Mouse (Mus musculus) ES-CJ7 (cell line): Measurements from ENCODE around the gene Slc7a6os.
"Not testable (repeated sequence)": the region's sequence is repeated elsewhere in the genome, so short reads cannot be mapped to it uniquely, and the experiment has no call there.

Experiments
- DNase-seq: peaks from one replicate; pipeline ENCODE4 v3.0.0; 2011; ENCODE audit warnings: low read depth, low spot score

Slc7a6os gene

DNA sequence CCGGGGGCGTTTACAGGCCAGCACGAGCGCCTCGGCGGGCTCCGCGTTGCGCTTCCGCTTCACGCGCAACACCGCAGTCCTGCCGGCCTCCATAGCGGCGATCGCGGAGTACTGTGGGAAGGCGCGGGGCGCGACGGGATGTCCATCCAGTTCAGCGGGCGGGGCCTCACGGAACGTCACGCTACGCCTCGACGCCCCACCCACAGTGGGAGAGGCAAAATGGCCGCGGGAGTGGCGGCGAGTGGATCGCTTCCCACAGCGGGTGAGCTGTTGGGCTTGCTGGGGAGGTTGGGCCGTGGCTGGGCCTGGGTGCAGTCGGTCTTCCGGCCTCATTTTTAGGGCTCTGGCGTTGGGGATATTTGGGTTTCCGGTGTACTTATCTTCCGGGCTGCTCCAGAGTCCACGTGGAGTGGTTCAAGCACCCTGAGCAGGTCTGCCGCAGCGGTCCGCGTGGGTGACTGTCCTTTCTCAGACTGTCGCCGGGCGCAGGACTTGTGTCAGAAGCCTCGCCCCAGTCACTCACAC, at the start of gene Slc7a6os, which contains the start of gene Prmt7:
TSS of gene Slc7a6os (minus strand) at position 115 of the 525 bp plus-strand sequence.
TSS of gene Prmt7 (plus strand) at position 116 of the 525 bp plus-strand sequence.
- peak; percentile 96 for DNase-seq

DNA sequence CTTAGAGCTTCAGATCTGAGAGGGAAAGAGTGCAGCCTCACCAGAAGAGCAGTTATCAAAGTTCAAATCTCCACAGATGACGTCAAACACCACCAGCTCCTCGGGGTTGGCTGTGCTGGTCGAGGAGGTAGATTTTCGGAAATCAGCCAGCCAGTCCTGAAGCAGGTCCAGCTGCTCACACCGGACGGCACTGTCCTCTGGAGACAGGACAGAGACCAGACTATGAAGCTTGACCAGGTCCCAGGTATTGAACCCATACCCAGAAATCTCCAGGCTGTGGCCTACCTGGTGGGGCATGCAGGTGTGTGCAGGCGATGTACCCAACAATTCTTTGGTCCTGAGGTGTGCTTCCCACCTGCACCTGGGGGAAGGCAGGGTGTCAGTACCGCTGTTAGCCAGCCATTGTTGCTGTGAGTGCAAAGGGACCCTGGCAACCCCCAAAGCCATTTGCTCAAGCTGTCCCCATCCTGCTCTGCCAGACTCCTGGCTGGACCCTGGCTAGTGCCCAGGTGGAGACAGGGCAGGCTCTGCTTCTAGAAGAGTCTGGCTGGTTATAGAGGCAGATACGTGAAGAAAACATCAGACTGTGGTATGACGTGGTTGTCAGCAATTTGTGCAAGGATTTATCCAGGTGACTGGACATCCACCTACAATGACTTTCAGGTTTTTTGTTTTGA, 49.0 kb upstream of the Slc7a6os start:
- DNase-seq, result no peak

DNA sequence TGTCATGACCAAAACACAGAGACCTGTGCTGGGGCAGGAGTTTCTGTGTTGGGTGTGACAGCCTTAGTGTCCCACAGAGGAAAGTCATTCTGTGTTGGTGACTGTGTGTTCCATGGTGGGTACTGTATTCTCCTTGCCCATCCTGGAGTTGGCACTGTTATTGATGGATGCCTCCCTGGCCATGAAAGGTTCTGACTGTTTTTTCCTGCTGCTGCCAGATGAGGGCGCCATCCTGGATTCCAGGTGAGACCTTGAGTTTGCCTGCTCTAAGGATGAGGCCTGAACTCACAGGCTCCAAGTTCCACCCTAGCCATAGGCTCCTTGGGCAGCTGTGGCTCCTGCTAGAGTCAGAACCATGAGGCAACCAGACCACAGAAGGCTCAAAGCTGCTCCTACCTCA, 47.4 kb upstream of the Slc7a6os start:
- DNase-seq, result peak; percentile 63

DNA sequence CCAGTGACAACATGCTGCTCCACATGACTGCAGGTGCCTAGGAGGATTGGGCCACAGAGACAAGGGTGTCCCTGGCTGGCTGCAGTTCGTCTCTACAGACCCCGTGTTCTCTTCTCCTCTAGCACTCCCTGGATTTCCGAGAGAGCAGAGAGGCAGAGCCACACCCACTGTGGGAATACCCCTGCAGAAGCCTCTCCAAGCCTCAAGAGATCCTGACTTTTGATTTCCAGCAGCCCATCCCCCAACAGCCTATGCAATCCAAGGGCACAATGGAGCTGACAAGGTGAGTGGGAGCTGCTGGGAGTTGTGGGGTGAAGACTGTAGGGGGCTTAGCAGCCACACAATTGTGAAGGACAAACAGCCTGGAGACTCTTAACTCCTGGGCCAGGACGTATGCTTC, 39.5 kb upstream of the Slc7a6os start:
- DNase-seq, result peak; percentile 83

DNA sequence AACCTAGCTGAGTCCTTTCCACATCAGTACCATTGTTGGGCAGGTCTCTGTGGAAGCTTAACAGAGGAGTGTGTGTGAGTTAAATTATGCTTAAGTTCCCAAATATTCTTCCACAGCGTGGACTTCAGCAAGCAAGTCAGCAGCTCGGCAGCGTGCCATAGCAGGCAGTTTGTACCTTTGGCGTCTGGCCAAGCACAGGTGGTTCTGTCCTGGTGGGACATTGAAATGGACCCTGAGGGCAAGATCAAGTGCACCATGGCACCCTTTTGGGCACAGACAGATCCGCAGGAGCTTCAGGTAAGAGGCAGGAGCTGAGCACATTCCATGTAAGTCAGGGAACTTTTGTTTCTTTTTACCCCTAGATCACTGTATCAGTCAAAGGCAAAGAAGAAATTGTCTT, 26.4 kb upstream of the Slc7a6os start:
- DNase-seq, result no peak

DNA sequence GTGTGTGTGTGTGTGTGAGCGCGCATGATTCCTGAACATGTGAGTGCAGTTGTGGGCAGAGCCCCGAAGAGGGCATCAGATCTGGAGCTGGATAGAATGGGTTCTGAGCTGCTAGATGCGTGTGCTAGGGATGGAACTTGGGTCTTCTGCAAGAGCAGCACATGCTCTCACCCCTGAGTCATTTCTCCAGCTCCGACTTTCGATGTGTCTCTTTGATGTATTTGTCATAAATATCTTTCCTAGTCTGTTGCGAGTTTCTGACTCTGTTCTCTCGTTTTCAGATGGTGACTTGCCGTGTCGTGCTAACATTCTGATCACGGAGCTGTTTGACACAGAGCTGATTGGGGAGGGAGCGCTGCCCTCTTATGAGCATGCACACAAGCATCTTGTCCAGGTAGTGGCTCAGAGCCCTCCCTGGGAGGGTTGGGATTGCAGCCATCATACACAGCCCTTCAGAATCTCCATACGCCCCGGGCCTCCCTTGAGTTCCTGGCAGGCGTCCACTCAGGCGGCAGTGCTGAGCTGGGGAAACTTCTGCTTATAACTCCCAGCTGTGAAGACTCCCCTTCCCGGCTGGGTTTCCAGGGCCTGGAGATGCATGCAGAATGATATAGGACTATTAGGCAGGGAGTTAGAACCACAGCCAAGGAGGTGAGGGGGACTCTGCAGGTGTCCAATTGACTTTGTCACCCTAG, 24.0 kb upstream of the Slc7a6os start:
- no peak for DNase-seq

DNA sequence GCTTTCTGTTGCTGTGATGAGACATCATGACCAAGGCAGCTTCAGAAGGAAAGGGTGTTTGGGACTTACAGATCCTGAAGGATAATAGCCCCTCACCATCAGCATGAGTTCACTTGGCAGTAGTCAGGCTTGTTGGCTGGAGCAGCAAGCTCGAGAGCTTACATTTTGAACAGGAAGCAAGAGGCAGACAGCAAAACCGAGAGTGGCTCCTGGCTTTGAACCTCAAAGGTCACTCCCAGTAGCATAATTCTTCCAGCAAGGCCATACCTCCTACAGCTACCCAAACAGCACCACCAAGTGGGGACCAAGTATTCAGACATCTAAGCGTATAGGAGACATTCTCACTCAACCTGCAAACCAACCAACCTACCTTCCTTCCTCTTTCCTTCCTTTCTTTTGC, 22.0 kb upstream of the Slc7a6os start:
- peak; percentile 34 for DNase-seq

DNA sequence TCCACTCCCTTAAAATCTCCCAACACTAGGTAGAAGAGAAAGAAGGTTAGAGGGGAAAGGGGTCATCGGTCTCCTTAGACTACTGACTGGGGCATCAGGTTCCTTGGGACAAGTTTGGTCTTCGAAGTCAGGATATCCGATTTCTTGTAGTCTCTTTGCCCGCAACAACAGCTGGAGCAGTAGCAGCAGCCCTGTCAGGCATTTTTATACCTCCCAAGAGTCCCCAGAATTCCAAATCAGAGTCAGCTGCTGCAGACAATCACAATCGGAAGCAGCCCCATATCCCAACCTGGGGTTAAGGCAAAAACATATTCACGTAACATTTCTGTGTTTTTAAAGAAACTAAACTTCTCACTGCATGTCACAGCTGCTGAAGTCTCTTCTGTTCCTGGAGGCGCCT, 20.8 kb upstream of the Slc7a6os start:
- no peak for DNase-seq

DNA sequence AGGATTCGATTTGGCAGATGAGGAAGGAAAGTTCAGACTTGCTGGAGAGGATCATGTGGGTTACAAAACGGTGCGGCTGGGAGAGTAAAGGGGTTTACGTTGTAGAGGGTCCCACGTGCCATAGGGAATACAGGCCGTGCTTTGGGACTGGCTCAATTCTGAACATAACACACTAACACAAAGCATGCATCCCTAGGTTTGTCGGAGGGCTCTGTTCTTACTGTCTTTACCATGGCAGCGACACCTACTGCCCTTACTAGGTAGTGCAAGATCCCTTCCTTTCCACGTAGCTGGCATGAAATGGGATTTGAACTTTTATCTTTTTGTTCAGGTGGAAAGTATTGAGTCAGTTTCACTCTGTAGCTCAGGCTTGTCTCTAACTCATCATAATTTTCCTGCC, 15.9 kb upstream of the Slc7a6os start:
- peak; percentile 81 for DNase-seq

DNA sequence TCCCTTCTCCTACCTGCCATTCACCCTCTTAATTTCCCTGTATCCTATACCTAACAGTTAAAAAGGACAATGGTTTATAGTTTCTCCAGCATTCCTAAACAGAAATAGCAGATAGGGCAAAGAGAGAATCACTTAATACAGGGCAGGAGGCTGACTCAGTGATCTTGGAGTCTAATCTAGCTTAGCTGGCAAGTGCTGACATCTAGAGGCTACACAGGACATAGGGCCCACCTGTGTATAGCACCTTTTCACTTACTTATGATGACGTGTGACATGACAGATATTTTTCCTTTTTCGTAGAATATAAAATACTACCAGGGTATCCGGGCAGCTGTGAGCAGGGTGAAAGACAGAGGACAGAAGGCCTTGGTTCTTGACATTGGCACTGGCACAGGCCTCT, 8.9 kb upstream of the Slc7a6os start:
- peak; percentile 33 for DNase-seq

DNA sequence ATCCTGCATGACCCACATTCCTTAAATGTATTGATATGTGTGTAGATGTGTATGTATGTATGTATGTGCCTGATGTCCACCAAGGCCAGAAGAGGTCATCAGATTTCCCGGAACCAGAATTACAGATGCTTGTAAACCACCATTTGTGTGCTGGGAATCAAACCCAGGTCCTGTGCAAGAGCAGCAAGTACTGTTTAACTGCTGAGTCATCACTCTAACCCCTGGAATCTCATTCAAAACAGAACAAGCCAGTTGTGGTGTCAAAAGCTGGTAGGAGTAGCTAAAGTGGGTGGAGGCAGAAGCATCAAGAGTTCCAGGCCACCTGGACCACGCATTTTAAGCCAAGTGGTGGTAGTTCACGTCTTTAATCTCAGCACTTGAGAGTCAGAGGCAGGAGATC, 3.2 kb upstream of the Slc7a6os start:
- peak; percentile 47 for DNase-seq

DNA sequence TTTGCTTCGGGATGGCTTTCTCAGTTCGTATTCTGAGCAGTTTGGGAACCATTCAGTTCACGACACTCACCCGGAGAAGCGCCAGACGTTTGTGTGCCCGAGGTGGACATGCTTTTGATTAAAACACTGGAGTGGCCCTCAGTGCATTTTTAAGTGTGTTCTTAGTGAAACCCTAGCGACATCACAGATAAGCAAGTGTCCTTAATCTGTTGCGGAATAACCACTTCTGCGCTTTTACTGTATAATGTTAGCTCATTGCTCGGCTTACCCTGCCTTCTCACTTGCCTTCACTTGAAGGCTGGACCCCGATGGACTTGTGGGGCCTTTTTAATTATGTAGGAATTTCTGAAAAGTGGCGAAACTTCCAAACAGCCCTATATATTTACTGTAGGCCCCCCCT, 686 bp upstream of the Slc7a6os start:
- DNase-seq, result no peak

DNA sequence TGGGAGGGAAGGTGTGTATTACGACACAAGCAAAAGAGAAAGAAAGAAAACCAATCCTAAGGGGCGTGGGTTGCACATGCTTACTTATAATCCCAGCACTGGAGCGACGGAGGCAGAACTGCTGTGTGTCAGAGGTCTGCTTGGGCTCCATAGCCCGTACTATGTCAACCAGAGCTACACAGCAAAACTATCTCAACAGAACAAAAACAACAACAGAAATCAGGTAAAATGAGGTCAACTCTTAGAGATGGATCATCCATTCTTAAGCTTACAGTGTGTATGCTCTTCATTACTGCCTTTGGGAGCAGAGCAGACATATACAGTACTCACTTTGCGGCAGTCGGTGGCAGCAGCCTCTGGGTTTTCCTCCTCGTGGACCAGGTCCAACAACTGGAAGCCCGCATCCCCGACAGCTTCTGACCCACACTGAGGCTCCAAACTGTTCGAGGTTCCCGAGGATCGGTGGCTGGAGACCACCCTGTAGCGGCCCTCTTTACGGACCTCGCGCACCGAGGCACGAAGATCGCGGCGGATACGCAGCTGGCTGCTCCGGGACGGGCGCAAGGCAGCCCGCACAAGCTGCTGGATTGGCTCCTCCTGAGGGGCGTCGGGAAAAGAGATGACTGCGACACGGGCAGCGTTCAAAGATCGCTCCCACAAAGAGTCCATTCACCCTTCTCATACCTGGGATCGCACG, 552 bp downstream of the Slc7a6os start:
- peak; percentile 48 for DNase-seq

DNA sequence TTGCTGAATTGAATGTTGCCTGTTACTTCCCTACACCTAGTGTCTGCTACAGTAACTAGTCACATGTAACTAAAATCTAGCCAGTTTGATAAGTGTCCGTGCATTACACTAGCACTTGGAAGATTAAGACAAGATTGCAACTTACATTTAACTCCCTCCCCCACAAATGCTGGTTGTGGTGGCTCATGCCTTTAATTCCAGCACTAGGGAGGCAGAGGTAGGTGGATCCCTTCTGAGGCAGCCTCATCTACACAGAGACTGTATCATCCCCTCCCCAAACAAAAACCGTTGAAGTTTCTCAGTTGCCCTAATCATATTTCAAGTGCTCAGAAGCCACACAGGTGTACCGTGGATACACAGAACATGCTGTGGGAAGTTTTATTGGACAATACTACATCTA, 11.1 kb downstream of the Slc7a6os start:
- not testable (repeated sequence) for DNase-seq

DNA sequence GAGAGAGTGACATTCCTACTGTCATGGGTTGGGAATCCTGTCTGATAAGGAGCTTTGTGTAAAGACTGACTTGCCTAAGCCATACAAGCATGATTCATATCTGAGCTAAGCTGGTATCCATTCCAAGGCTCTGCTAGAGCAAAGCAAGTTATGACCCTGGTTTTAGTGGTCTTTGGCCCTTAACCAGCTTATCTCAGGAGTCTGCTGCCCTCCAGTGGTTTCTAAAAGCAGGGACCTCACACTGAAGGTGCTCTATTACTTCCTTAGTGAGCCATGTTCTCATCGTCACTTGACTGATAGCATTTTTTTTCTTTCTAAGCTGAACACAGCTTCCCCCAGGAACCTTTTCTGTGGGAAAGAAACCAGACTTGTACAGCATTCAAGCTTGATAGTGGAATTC, 12.0 kb downstream of the Slc7a6os start:
- DNase-seq, result peak; percentile 73

DNA sequence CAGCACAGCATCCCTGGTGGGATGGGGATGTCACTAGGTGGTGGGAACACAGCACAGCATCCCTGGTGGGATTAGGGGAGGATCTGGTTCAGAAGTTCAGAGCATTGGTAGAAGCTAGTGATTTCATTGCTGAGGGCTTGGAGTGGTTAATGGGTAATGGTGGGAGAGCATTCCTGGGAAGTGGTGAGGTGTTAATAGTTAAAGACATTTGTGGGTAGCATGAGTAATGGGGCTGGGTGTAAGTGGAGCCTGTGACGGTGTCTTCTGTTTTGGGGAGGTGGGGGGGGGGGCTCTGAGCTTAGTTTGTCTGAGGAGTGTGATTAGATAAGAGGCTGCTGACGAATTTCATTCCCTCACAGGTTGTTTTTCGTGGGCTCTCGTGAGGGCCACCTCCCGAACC, 16.7 kb downstream of the Slc7a6os start:
- DNase-seq, result no peak

DNA sequence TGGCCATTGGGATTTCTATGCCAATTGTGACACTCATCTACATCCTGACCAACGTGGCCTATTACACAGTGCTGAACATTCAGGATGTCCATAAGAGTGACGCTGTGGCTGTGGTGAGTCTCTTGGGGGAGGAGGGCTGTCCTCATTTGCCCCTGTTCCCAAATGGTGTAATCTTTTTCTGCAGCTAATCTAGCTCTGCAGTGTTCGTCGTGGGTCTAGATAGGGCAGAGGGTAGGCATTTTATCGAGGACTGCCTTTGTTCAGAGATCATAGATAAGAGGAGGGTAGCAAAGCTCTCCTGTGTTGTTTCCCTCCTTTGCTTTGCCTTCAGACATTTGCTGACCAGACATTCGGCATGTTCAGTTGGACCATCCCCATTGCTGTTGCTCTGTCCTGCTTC, 17.6 kb downstream of the Slc7a6os start:
- DNase-seq, result no peak

DNA sequence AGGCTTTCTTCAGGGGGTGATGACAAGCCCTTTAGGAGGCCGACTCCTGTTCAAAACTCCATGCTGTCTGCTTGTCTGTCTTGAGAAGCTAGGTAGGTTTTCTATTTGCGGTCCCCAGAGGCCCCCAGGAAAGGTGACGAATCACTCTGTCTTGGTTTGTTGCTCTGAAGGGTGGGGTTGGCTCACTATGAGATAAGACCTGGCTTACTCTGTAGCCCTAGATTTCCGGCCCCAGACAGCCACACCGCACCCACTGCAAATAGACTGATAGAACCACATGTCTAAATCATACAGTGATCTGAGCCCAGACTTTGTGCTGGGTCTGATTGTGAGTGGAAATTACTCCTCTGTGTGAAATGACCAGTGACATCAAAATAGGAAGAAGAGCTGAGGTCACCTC, 19.1 kb downstream of the Slc7a6os start:
- no peak for DNase-seq

DNA sequence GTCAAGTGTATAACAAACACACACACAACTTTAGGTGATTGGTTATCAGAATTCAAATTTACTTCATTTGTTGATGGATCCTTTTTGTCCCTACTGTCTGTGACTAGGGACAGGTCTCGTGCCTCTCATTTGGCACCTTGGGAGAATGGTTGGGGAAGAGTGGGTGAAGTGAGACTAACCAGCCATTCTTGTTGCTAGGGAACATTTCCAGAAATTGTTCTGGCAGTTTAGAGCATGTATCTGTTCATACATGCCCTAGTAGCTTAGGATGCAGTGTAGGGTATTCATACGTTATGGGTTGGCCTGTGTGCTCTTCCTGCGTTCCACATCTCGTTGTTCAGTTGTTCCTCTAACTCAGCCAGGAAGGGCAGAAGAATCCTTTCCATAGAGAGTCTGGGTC, 21.6 kb downstream of the Slc7a6os start:
- no peak for DNase-seq

DNA sequence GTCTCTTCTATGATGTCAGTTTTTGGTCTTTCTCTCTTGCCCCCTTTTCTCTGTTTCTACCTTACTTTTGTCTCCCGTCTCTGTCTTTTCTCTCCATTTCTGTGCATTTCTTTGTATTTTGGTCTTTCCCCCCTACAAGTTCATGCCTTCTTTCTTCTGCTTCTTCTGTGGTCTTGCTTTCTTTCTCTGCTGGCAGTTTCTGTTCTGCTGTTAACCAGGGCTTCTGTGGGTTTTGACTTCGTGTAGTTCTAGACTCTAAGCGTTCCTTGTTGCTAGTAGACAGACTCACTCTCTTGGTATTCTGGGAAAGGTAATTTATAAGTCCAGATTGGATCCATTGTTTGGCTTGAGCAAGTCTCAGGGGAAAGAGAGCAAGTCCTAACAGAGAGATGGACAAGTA, 24.3 kb downstream of the Slc7a6os start:
- no peak for DNase-seq

DNA sequence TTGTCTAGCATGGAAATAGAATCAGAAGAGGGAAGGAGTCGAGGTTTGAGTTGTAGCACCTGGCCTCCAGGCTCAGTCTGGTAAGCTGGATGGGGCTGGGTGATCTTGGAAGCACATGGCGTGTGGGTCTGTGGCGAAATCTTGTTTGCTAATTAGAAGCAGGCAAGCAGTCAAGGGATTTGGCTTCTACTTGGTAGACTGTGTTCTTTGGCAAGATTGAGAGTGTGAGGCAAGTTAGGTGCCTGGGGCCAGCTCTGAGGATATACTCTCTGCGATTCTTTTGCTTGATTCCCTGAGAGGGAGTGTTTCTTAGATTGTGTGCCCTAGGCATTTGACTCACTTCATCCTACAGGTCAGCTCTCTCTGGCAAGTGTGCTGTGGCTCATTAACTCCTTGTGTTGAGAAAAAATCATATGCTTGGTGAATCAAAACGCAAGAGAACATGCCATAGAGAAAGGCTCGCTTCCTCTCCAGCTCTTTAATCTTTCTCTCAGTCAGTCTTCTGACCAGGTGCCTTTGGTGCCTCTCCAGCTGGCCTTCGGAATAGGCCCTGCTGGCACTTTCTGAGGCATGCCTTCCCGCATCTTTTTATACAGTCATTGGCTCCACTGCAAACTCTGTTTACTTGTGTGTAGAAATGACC, 25.0 kb downstream of the Slc7a6os start:
- no peak for DNase-seq

DNA sequence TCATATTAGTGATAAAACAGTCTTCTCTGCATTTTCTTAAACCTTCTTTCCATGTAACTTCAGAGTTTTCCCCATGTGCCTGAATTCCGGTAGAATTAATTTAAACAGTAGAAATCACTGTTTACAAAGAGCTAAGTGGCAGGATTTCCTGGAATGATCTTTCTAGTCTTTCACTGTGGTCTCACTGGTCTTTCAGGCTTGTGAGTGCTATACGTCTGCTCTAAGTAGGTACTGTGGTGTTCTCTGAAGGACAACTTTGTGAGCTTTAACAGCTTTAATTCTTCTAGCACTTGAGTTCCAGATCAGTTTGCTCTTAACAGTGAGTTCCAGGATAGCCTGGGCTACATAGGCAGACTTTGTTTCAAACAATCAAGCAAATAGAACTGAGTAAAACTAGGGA, 32.3 kb downstream of the Slc7a6os start:
- DNase-seq, result no peak
